Mouse (Mus musculus) heart, embryonic 10.5 days (tissue): ENCODE measurements around the gene Tnnc1. TPM values are rescaled to one million over a fixed set of nuclear protein-coding genes. Genes with fewer than 3 reads are reported as not detected.

Source experiments
- DNase-seq: peaks from one replicate; pipeline ENCODE4 v3.0.0-alpha.2; 2017; ENCODE audit warnings: low spot score
- H3K27ac ChIP-seq: fragments of 300-500 bp; sonication (generic); 2 replicates; pipeline ENCODE4 v1.5.1; 2016; ENCODE audit warnings: mild to moderate bottlenecking
- H3K27me3 ChIP-seq: fragments of 300-500 bp; sonication (generic); 2 replicates; pipeline ENCODE4 v1.6.1; 2016; ENCODE audit warnings: mild to moderate bottlenecking; ENCODE audit not compliant: poor library complexity, insufficient read depth, severe bottlenecking
- H3K36me3 ChIP-seq: fragments of 300-500 bp; sonication (generic); 2 replicates; pipeline ENCODE4 v1.6.1; 2016; ENCODE audit warnings: mild to moderate bottlenecking, moderate library complexity
- H3K4me1 ChIP-seq: fragments of 300-500 bp; sonication (generic); 2 replicates; pipeline ENCODE4 v1.6.1; 2016; ENCODE audit warnings: mild to moderate bottlenecking
- H3K4me3 ChIP-seq: fragments of 300-500 bp; sonication (generic); 2 replicates; pipeline ENCODE4 v1.5.1; 2016; ENCODE audit warnings: mild to moderate bottlenecking, moderate library complexity
- H3K9me3 ChIP-seq: fragments of 300-500 bp; sonication (generic); 2 replicates; pipeline ENCODE4 v1.6.1; 2016; ENCODE audit warnings: mild to moderate bottlenecking, moderate library complexity
- WGBS: fragments of 180-500 bp; shearing (Covaris S2); methylation state at CpG from one replicate; pipeline ENCODE4 v1.1.7; 2016; 5-methylcytosine and 5-hydroxymethylcytosine counted together
- polyA plus RNA-seq: library from polyadenylated mRNA; unstranded; fragments of >200 nt; fragmentation: Nextera tagmentation; extraction: Ambion mirVana; gene quantifications from 2 replicates; pipeline ENCODE4 v1.2.1, GENCODE M21; 2016

Tnnc1 gene
- polyA plus RNA-seq, 1 experiment from 2014 or later = 1,899 TPM

GRCm38 (mm10) chr14:31171821-31172220 is 36.3 kb upstream of the Tnnc1 start:
- H3K4me3 ChIP-seq = no peak overlapping the region
- H3K9me3 ChIP-seq = no peaks in the 10 kb centered on the region
- no peak overlapping the region for H3K27ac ChIP-seq
- 95% methylated on average over 15 of the region's 15 CpGs for WGBS
- H3K4me1 ChIP-seq = peaks cover 34% of the 10 kb centered on the region
- no peaks in the 10 kb centered on the region for H3K27me3 ChIP-seq
- no peak for DNase-seq
- H3K36me3 ChIP-seq = peaks cover 73% of the 10 kb centered on the region

GRCm38 (mm10) chr14:31172781-31173455 is 35.2 kb upstream of the Tnnc1 start:
- 72% methylated on average over 18 of the region's 18 CpGs for WGBS
- peaks cover 34% of the 10 kb centered on the region for H3K4me1 ChIP-seq
- no peaks in the 10 kb centered on the region for H3K27me3 ChIP-seq
- no peak for DNase-seq
- no peak overlapping the region; the same call in 1 of the 2 replicates for H3K27ac ChIP-seq
- H3K4me3 ChIP-seq = no peak overlapping the region
- H3K36me3 ChIP-seq = peaks cover 84% of the 10 kb centered on the region
- no peaks in the 10 kb centered on the region for H3K9me3 ChIP-seq

- Histone ChIP-seq H3K4me3 (no peak overlapping the region), H3K4me1 (peaks cover 30% of the 10 kb centered on the region), H3K27ac (no peak overlapping the region; the same call in 1 of the 2 replicates), H3K36me3 (peaks cover 88% of the 10 kb centered on the region), H3K27me3 (no peaks in the 10 kb centered on the region), H3K9me3 (no peaks in the 10 kb centered on the region)
- 87% methylated on average over 7 of the region's 7 CpGs for WGBS
- DNase-seq = no peak
These were observed 34.6 kb upstream of the Tnnc1 start for GRCm38 (mm10) chr14:31173537-31173936.

GRCm38 (mm10) chr14:31177287-31177686 is 30.8 kb upstream of the Tnnc1 start:
- Histone ChIP-seq H3K9me3 (no peaks in the 10 kb centered on the region), H3K27me3 (no peaks in the 10 kb centered on the region), H3K4me3 (no peak overlapping the region), H3K36me3 (peaks cover 98% of the 10 kb centered on the region), H3K4me1 (peaks cover 32% of the 10 kb centered on the region), H3K27ac (no peak overlapping the region)
- DNase-seq = no peak
- WGBS = 88% methylated on average over 16 of the region's 16 CpGs

GRCm38 (mm10) chr14:31177715-31178114 is 30.4 kb upstream of the Tnnc1 start:
- peaks cover 98% of the 10 kb centered on the region for H3K36me3 ChIP-seq
- peaks cover 32% of the 10 kb centered on the region for H3K4me1 ChIP-seq
- WGBS = 90% methylated on average over 5 of the region's 5 CpGs
- no peak overlapping the region for H3K27ac ChIP-seq
- no peaks in the 10 kb centered on the region for H3K27me3 ChIP-seq
- no peak overlapping the region for H3K4me3 ChIP-seq
- H3K9me3 ChIP-seq = no peaks in the 10 kb centered on the region
- no peak for DNase-seq

- H3K4me3 ChIP-seq = no peak overlapping the region
- peaks cover 98% of the 10 kb centered on the region for H3K36me3 ChIP-seq
- no peak overlapping the region for H3K27ac ChIP-seq
- WGBS = 84% methylated on average over 12 of the region's 12 CpGs
- H3K9me3 ChIP-seq = no peaks in the 10 kb centered on the region
- no peak for DNase-seq
- H3K4me1 ChIP-seq = peaks cover 33% of the 10 kb centered on the region
- no peaks in the 10 kb centered on the region for H3K27me3 ChIP-seq
These were observed 28.3 kb upstream of the Tnnc1 start for GRCm38 (mm10) chr14:31179677-31180365.

- Histone ChIP-seq H3K27ac (peak overlapping the region; percentile 39; the same call in 1 of the 2 replicates), H3K27me3 (no peaks in the 10 kb centered on the region), H3K36me3 (peaks cover 98% of the 10 kb centered on the region), H3K4me1 (peaks cover 27% of the 10 kb centered on the region), H3K9me3 (no peaks in the 10 kb centered on the region), H3K4me3 (no peak overlapping the region)
- DNase-seq = no peak
- WGBS = 80% methylated on average over 4 of the region's 4 CpGs
These were observed 26.6 kb upstream of the Tnnc1 start for GRCm38 (mm10) chr14:31181512-31181911.

- peaks cover 25% of the 10 kb centered on the region for H3K4me1 ChIP-seq
- no peak overlapping the region for H3K27ac ChIP-seq
- no peak for DNase-seq
- no peaks in the 10 kb centered on the region for H3K9me3 ChIP-seq
- WGBS = 60% methylated on average over 2 of the region's 2 CpGs
- no peak overlapping the region for H3K4me3 ChIP-seq
- H3K36me3 ChIP-seq = peaks cover 98% of the 10 kb centered on the region
- no peaks in the 10 kb centered on the region for H3K27me3 ChIP-seq
These were observed 25.3 kb upstream of the Tnnc1 start for GRCm38 (mm10) chr14:31182786-31183290.

- Histone ChIP-seq H3K36me3 (peaks cover 100% of the 10 kb centered on the region), H3K4me3 (no peak overlapping the region), H3K27me3 (no peaks in the 10 kb centered on the region), H3K27ac (no peak overlapping the region), H3K4me1 (peaks cover 26% of the 10 kb centered on the region), H3K9me3 (no peaks in the 10 kb centered on the region)
- WGBS = 81% methylated on average over 5 of the region's 5 CpGs
- DNase-seq = no peak
These were observed 24.6 kb upstream of the Tnnc1 start for GRCm38 (mm10) chr14:31183541-31183940.

- Histone ChIP-seq H3K4me1 (peaks cover 33% of the 10 kb centered on the region), H3K27ac (no peak overlapping the region), H3K4me3 (no peak overlapping the region), H3K36me3 (peaks cover 100% of the 10 kb centered on the region), H3K27me3 (no peaks in the 10 kb centered on the region), H3K9me3 (no peaks in the 10 kb centered on the region)
- 90% methylated on average over 12 of the region's 12 CpGs for WGBS
- DNase-seq = no peak
These were observed 23.9 kb upstream of the Tnnc1 start for GRCm38 (mm10) chr14:31184195-31184594.

GRCm38 (mm10) chr14:31186656-31187055 is 21.5 kb upstream of the Tnnc1 start:
- 72% methylated on average over 4 of the region's 4 CpGs for WGBS
- Histone ChIP-seq H3K9me3 (no peaks in the 10 kb centered on the region), H3K27me3 (no peaks in the 10 kb centered on the region), H3K27ac (0 out of 2 replicates have a peak overlapping the region, but pooled peaks have one; percentile 2), H3K36me3 (peaks cover 100% of the 10 kb centered on the region), H3K4me1 (peaks cover 29% of the 10 kb centered on the region), H3K4me3 (no peak overlapping the region)
- DNase-seq = no peak

GRCm38 (mm10) chr14:31188771-31189181 is 19.3 kb upstream of the Tnnc1 start:
- WGBS = 64% methylated on average over 6 of the region's 6 CpGs
- Histone ChIP-seq H3K4me1 (peaks cover 23% of the 10 kb centered on the region), H3K27me3 (no peaks in the 10 kb centered on the region), H3K36me3 (peaks cover 100% of the 10 kb centered on the region), H3K4me3 (no peak overlapping the region), H3K27ac (no peak overlapping the region), H3K9me3 (no peaks in the 10 kb centered on the region)
- DNase-seq = no peak

GRCm38 (mm10) chr14:31189348-31189747 is 18.8 kb upstream of the Tnnc1 start:
- Histone ChIP-seq H3K27ac (no peak overlapping the region), H3K4me3 (no peak overlapping the region), H3K4me1 (peaks cover 20% of the 10 kb centered on the region), H3K9me3 (no peaks in the 10 kb centered on the region), H3K36me3 (peaks cover 100% of the 10 kb centered on the region), H3K27me3 (no peaks in the 10 kb centered on the region)
- DNase-seq = no peak
- WGBS = 86% methylated on average over 3 of the region's 3 CpGs
